Mouse (Mus musculus): ENCODE data around the gene Abcc10.

The Abcc10 gene

DNA sequence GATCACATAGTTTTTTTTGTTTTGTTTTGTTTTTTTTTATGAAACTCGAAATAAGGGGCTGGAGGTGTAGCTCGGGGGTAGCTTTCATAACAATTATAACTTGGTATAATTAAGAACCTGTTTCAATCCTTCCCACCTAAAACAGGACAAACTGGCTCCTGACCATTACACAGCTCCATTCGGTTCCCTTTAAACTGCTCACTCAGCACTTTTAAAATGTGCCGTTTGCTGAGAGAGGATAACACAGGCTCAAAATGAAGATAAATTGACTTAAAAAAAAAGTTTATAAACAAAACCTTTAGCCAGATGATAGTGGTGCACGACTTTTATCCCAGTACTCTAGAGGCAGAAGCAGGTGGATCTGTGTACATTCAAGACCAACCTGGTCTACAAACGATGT lies 42.7 kb downstream of the Abcc10 start:
- DNase-seq (ENCODE audit: low spot score in 2 of 2) = no peak

DNA sequence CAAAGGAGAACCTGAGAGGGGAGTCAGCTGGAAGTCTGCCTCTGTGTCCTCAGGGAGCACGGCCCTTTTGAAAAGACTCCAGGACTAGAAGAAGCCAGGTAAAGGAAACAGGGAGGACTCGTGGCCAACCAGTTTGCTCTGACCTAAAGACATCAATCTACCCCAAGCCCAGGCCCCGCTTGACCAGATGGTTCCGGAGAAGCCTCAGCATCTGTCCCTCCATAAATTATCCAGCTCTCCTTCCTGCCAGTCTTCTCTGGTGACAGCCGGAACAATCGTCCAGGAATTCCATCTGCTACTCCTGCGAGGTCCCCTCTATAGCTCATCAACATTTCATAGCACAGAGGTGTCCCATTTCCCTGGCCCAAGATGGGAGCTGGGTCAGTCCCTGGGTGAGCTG lies 43.5 kb downstream of the Abcc10 start:
- DNase-seq (ENCODE audit: low spot score in 2 of 2) = no peak

DNA sequence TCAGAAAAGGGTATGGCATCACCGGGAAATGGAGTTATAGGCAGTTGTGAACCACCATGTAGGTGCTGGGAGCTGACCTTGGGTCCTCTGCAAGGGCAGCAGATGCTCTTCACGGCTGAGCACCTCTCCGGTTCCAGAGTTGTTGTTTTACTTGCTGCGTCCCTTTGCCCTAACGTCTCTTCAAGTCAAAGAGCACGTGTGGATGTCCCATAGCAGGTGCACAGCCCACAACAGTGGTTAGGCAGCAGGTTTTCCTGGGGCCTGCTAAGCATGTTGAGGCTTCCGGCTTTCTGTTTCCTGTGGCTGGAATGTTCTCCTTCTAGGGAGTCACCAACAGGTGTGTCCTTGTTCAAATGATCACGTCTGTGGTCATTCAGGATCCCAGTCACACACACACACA lies 44.2 kb downstream of the Abcc10 start:
- no peak for DNase-seq (ENCODE audit: low spot score in 2 of 2)

- no peak for DNase-seq (ENCODE audit: low spot score in 2 of 2)
These were observed 45.0 kb downstream of the Abcc10 start for GRCm38 (mm10) chr17:46283140-46283539.

GRCm38 (mm10) chr17:46282483-46283123 lies 45.5 kb downstream of the Abcc10 start, which contains the start of gene Tjap1:
Tjap1 (minus strand) TSS chr17:46283026.
- peak; percentile 82 to 84 for DNase-seq (ENCODE audit: low spot score in 2 of 2)

DNA sequence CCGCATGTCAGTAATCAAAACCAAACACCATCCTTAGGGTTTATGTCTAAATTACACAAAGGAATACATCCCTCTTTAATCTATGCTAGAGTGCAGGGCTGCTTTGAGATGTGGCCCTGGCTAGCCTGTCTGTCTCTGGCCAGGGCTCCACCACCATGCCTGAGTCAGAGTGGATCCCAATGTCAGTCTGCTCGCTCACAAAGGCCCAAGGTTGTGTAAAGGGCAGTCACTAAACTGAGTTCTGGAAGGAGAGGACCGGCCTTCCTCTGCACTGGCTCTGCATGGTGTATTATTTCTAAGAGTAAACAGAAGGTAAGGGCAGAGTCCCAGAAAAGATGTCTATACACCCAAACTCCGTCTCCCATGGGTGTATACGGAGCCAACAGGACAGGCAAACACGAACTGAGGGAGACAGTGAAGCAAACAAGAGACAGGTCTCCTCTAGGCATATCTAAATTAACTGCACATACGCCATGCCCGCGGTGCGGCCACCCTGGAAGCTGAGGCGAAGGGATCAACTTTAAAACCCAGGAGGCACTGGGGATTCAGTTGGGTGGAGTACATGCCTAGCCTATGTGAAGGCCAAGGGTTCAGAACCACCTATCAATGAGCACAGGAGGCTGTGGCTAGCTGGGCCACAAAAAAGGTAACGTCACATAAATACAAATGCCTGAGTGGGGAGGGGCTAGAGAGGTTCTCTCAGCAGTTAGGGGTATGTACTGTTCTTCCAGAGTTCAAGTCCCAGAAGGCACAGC lies 50.0 kb downstream of the Abcc10 start:
- DNase-seq (ENCODE audit: low spot score in 2 of 2) = no peak

DNA sequence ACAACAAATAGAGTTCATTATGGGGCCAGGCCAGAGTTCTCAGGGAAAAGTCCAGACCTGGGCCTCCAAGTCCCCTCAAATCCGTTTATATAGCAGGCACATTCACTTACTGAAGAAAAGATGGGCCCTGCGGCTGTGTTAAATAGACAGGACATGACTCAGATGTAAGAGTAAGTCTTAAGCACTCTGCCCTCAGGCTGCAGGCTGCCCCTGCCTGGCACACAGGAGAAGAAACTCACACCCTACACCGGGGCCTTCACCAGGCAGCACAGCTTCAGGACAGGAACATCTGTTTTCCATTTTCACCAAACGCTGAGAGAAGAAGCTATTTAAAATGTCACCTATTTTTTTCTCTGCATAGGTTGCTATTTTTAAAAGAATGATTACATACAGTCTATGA lies 50.6 kb downstream of the Abcc10 start:
- no peak for DNase-seq (ENCODE audit: low spot score in 2 of 2)

GRCm38 (mm10) chr17:46275506-46275905 lies 52.6 kb downstream of the Abcc10 start:
- no peak for DNase-seq (ENCODE audit: low spot score in 2 of 2)

DNA sequence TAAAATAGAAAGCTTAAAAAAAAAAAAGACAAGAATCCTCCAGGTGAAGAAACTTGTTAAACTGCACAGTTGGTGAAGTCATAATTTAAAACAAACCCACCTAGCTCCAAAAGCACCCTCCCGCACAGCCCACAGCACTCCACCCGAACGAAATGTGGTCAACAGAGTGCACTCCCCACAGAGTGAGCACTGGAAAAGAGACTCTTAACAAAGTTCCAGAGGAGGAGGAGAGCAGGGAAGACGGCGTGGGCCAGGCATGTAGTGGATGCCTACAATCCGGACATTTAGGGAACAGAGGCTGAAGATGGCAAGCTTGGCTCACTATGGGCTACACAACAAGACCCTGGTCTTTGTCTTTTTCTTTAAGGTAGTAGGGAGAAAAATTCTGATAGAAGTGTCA lies 53.1 kb downstream of the Abcc10 start:
- DNase-seq (ENCODE audit: low spot score in 2 of 2) = no peak

GRCm38 (mm10) chr17:46274465-46274864 lies 53.7 kb downstream of the Abcc10 start:
- no peak for DNase-seq (ENCODE audit: low spot score in 2 of 2)

GRCm38 (mm10) chr17:46273803-46274236 lies 54.3 kb downstream of the Abcc10 start:
- no peak for DNase-seq (ENCODE audit: low spot score in 2 of 2)

DNA sequence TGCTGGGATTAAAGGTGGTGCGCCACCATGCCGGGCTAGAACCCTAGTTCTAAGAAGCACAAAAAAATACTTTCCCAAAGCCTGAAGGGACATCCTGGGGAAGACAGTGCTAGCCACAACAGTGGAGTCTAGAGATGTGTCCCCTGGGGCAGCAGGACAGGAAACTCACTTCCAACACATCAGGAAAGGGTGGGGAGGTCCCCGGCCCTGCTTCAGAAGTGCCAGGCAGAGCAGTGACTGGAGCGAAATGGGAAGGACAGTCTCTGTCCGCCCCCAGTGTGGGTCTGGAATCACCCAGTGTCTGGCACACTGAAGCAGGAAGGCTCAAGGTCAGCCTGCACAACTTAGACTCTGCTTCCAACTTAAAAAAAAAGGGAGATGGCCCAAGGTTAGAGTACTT lies 55.5 kb downstream of the Abcc10 start:
- DNase-seq (ENCODE audit: low spot score in 2 of 2) = peak; percentile 47 to 77

DNA sequence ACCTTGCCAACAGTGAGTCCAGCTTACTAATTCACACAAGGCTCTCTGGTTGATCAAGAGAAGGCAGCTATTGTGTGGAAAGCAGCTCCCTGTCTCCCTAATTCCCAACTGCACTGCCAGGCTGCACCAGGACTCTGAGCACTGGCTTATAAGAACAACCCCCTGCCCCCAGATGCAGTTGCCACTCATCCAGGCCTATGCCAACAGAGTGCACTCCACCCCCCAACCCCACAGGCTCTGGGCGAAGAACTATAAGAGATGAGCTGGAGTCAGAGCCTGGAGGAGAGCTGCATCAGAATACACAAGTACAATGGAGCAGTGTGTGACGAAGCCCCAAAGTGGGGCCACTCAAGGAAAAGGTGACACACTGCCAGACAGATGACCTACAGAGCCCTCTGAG lies 56.1 kb downstream of the Abcc10 start:
- DNase-seq (ENCODE audit: low spot score in 2 of 2) = no peak

DNA sequence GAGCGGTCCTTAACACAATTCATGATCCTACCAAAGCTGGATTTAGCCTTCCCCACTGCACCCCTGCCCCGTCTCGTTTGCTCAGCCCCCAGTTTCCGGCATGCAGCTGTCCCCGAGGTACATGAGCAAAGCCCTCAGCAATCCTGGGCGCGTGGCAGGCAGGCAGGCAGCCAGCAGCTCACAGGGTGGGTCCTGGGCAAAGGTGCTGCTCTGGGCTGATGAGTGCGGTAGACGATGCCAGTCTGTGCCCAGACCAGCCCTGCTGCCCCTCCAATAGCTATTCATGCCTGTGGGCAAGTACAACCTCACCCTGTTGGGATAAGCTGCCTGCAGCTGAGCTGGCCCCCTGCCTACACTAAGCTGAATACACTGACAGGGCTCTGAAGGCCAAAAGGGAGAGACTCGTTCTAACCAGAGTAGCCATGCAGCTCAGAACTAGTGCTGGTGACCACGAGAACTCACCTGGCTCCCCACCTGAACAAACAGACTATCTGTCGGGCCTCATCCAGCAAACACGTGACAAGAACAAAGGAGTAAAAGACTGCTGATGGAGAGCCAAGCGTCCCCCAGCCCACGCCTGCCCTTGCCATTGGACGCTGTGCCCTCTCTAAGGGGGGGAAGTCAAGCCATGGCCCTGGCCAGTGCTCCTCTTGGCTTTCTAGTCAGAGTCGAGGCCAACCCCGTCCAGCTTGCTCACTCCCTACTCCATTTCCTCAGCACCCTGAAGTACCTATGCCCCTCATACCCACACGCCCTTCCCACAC lies 58.2 kb downstream of the Abcc10 start:
- peak; percentile 61 to 65 for DNase-seq (ENCODE audit: low spot score in 2 of 2)

DNA sequence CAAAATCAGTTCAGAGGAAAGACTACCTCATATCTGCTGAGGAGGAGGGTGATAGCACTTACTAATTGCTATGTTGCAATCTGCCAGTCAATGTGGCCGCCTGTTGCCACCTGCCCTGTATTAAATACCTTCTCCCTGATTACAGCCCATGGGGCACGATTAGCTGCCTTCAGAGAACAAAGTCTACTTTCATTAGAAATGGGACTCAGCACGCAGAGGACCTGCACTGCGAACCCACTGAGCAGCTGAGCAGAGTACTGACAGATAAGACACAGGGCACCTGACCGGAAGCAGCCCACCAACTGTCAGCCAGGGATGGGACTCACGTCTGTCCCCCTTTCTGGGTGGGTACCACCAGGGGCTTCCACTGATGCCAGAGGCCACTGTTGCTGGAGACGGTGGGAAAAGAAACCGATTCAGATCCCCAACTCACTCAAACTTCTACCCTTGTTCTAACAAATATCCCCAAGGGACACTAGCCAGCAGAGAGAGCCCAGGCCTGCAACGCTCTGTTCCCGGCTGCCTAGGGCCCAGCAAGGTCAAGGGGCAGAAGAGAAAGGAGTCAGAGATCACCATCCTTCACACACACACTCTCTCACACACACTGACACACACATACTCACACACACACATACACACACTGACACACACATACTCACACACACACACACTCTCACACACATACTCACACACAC lies 60.0 kb downstream of the Abcc10 start:
- no peak for DNase-seq (ENCODE audit: low spot score in 2 of 2)

DNA sequence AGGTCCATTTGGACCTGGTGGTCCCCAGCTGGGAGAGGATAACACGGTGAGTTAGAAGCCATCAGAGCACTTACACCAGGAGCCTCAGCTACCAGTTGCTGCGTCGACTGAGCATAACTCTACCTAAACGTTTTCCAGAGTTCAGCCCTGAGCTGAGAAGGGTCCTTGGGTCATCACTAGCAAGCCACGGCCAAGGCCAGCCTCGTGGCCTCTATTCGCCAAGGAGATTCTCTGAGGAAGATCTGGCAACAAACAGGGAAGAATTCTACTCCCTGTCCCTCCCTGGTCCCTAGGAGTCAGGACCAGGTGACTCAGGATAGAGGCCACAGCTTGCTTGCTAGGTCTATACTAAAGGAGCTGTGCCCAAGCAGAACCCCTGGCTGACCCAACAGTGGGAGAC lies 60.6 kb downstream of the Abcc10 start:
- no peak for DNase-seq (ENCODE audit: low spot score in 2 of 2)

- no peak for DNase-seq (ENCODE audit: low spot score in 2 of 2)
These were observed 61.2 kb downstream of the Abcc10 start for GRCm38 (mm10) chr17:46266986-46267385.

- DNase-seq (ENCODE audit: low spot score in 2 of 2) = peak; percentile 74 to 80
These were observed 62.1 kb downstream of the Abcc10 start for GRCm38 (mm10) chr17:46265918-46266618.

DNA sequence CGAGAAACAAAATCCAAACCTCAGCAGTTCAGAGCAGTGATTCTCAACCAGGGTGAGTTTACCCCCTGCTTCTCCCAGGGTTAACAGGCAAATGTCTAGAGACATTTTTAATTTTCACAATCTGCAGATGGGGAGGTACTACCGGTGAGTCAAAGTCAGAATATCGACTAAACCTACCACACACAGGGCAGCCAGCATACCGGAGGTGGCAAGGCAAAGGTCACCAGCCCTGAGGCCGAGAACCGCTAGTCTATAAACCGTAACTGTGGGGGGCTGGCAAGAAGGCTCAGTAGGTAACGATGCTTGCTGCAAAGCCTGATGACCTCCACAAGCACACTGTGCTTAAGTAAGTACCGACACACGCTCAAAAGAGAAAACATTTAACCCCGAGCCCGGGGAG lies 62.6 kb downstream of the Abcc10 start:
- no peak for DNase-seq (ENCODE audit: low spot score in 2 of 2)

- DNase-seq (ENCODE audit: low spot score in 2 of 2) = no peak
These were observed 65.9 kb downstream of the Abcc10 start for GRCm38 (mm10) chr17:46262201-46262694.

- no peak for DNase-seq (ENCODE audit: low spot score in 2 of 2)
These were observed 68.5 kb downstream of the Abcc10 start for GRCm38 (mm10) chr17:46259675-46260074.

All from heart, adult 9 months (tissue).